Mouse (Mus musculus) hindbrain, embryonic 16.5 days (tissue): ENCODE measurements around the gene Tmem177. TPM values are rescaled to one million over a fixed set of nuclear protein-coding genes. Genes with fewer than 3 reads are reported as not detected.

Experiments used
- ATAC-seq: fragments of 200-750 bp; cut with Nextera tagmentation; 2 replicates; pipeline ENCODE4 v1.8.0; 2017; ENCODE audit warnings: moderate TSS enrichment, moderate library complexity
- H3K27ac ChIP-seq: fragments of 300-500 bp; sonication (generic); 2 replicates; pipeline ENCODE4 v1.5.1; 2014; ENCODE audit warnings: low read depth, mild to moderate bottlenecking, control low read depth, low read length, moderate library complexity
- H3K27me3 ChIP-seq: fragments of 300-500 bp; sonication (generic); replicated peaks from 2 replicates; pipeline ENCODE4 v1.6.1; 2014; ENCODE audit warnings: low read length; ENCODE audit not compliant: control insufficient read depth, insufficient read depth
- H3K36me3 ChIP-seq: fragments of 300-500 bp; sonication (generic); 2 replicates; pipeline ENCODE4 v1.6.1; 2014; ENCODE audit warnings: mild to moderate bottlenecking, low read length, moderate library complexity, mixed read lengths; ENCODE audit not compliant: control insufficient read depth, insufficient read depth
- H3K4me1 ChIP-seq: fragments of 300-500 bp; sonication (generic); 2 replicates; pipeline ENCODE4 v1.6.1; 2014; ENCODE audit warnings: low read depth, low read length; ENCODE audit not compliant: control insufficient read depth, insufficient read depth
- H3K4me2 ChIP-seq: fragments of 300-500 bp; sonication (generic); 2 replicates; pipeline ENCODE4 v1.6.1; 2014; ENCODE audit warnings: mild to moderate bottlenecking, low read length, control low read depth, moderate library complexity
- H3K4me3 ChIP-seq: fragments of 300-500 bp; sonication (generic); 2 replicates; pipeline ENCODE4 v1.5.1; 2014; ENCODE audit warnings: mild to moderate bottlenecking, low read length, control low read depth, moderate library complexity
- H3K9ac ChIP-seq: fragments of 300-500 bp; sonication (generic); 2 replicates; pipeline ENCODE4 v1.6.1; 2014; ENCODE audit warnings: low read depth, mild to moderate bottlenecking, control low read depth, low read length, moderate library complexity
- H3K9me3 ChIP-seq: fragments of 300-500 bp; sonication (generic); 2 replicates; pipeline ENCODE4 v1.6.1; 2014; ENCODE audit warnings: mild to moderate bottlenecking, low read length, moderate library complexity; ENCODE audit not compliant: control insufficient read depth
- WGBS: fragments of 180-500 bp; shearing (Covaris S2); extraction: QIAGEN DNeasy Blood & Tissue Kit; methylation state at CpG from one replicate; pipeline ENCODE4 v1.1.7; 2014; 5-methylcytosine and 5-hydroxymethylcytosine counted together
- polyA plus RNA-seq: library from polyadenylated mRNA; unstranded; fragments of >200 nt; fragmentation: Nextera tagmentation; extraction: Ambion mirVana; gene quantifications from 2 replicates; pipeline ENCODE4 v1.2.1, GENCODE M21; 2015

The Tmem177 gene
- polyA plus RNA-seq, 1 experiment from 2014 or later, result 6.6 TPM

GRCm38 (mm10) chr1:119868395-119869161, 44.4 kb downstream of the Tmem177 start:
- no peak overlapping the region for H3K27ac ChIP-seq
- WGBS, result 30% methylated on average over 13 of the region's 13 CpGs
- ATAC-seq, result peak; percentile 68

GRCm38 (mm10) chr1:119867300-119867699, 45.7 kb downstream of the Tmem177 start:
- WGBS, result 43% methylated on average over 2 of the region's 2 CpGs
- Histone ChIP-seq H3K9ac (no peak overlapping the region), H3K27me3 (no peaks in the 10 kb centered on the region), H3K9me3 (no peaks in the 10 kb centered on the region), H3K4me2 (no peak overlapping the region), H3K27ac (no peak overlapping the region), H3K4me3 (no peak overlapping the region), H3K36me3 (no peaks in the 10 kb centered on the region), H3K4me1 (peaks cover 9% of the 10 kb centered on the region)
- ATAC-seq, result no peak

More at GRCm38 (mm10) chr1:119868395-119869161, 44.4 kb downstream of the Tmem177 start:
- no peak overlapping the region for H3K4me3 ChIP-seq
- H3K9me3 ChIP-seq, result no peaks in the 10 kb centered on the region
- H3K36me3 ChIP-seq, result no peaks in the 10 kb centered on the region
- H3K4me2 ChIP-seq, result no peak overlapping the region
- peaks cover 9% of the 10 kb centered on the region for H3K4me1 ChIP-seq
- no peaks in the 10 kb centered on the region for H3K27me3 ChIP-seq
- H3K9ac ChIP-seq, result no peak overlapping the region

GRCm38 (mm10) chr1:119865311-119865710, 47.7 kb downstream of the Tmem177 start:
- 71% methylated on average over 6 of the region's 6 CpGs for WGBS
- Histone ChIP-seq H3K4me2 (no peak overlapping the region), H3K9ac (no peak overlapping the region), H3K9me3 (no peaks in the 10 kb centered on the region), H3K27me3 (no peaks in the 10 kb centered on the region), H3K4me1 (peaks cover 9% of the 10 kb centered on the region), H3K36me3 (no peaks in the 10 kb centered on the region), H3K27ac (no peak overlapping the region), H3K4me3 (no peak overlapping the region)
- ATAC-seq, result no peak

- Histone ChIP-seq H3K9me3 (no peaks in the 10 kb centered on the region), H3K4me3 (no peak overlapping the region), H3K27ac (no peak overlapping the region), H3K4me2 (no peak overlapping the region), H3K9ac (no peak overlapping the region), H3K27me3 (no peaks in the 10 kb centered on the region), H3K36me3 (no peaks in the 10 kb centered on the region), H3K4me1 (peaks cover 1% of the 10 kb centered on the region; the same call in 1 of the 2 replicates)
- ATAC-seq, result no peak
- WGBS, result 66% methylated on average over 7 of the region's 7 CpGs
Observed at GRCm38 (mm10) chr1:119863507-119864296, 49.3 kb downstream of the Tmem177 start.

- Histone ChIP-seq H3K4me3 (no peak overlapping the region), H3K27ac (no peak overlapping the region), H3K36me3 (no peaks in the 10 kb centered on the region), H3K4me2 (no peak overlapping the region), H3K4me1 (no peaks in the 10 kb centered on the region), H3K9ac (no peak overlapping the region), H3K9me3 (no peaks in the 10 kb centered on the region), H3K27me3 (no peaks in the 10 kb centered on the region)
- 85% methylated on average over 5 of the region's 5 CpGs for WGBS
- ATAC-seq, result no peak
Observed at GRCm38 (mm10) chr1:119859566-119859965, 53.4 kb downstream of the Tmem177 start.

Other genes with a start within 250 kb of the Tmem177 start
- gene Ptpn4, start 75.6 kb downstream of the Tmem177 start, polyA plus RNA-seq, result 10.1 and 10.7 TPM in 2 replicates
- gene Cfap221, start 84.0 kb upstream of the Tmem177 start, polyA plus RNA-seq, result 0.29 and 0.34 TPM in 2 replicates
- 0.76 and 0.92 TPM in 2 replicates for gene Sctr, start 93.7 kb upstream of the Tmem177 start, polyA plus RNA-seq
- gene Tmem37, start 160.9 kb upstream of the Tmem177 start, polyA plus RNA-seq, result 7.7 and 10.1 TPM in 2 replicates
- 1,503 and 1,756 TPM in 2 replicates for gene Dbi, start 207.9 kb upstream of the Tmem177 start, polyA plus RNA-seq
- gene 3110009E18Rik, start 208.0 kb upstream of the Tmem177 start, polyA plus RNA-seq, result 9.3 and 13.3 TPM in 2 replicates